Mouse (Mus musculus) intestine, embryonic 14.5 days (tissue): ENCODE results near the gene Mamstr. TPM values are rescaled to one million over a fixed set of nuclear protein-coding genes. Genes with fewer than 3 reads are reported as not detected.

ENCODE experiments used
- ATAC-seq: fragments of 200-750 bp; cut with Nextera tagmentation; replicated peaks from 2 replicates; pipeline ENCODE4 v1.8.0; 2017; ENCODE audit warnings: low read depth, moderate number of reproducible peaks, moderate TSS enrichment, moderate library complexity; ENCODE audit not compliant: low FRiP score, low TSS enrichment
- DNase-seq: peaks from one replicate; pipeline ENCODE4 v3.0.0-alpha.2; 2018; ENCODE audit warnings: low spot score
- H3K27ac ChIP-seq: fragments of 300-500 bp; sonication (generic); 2 replicates; pipeline ENCODE4 v1.5.1; 2014; ENCODE audit warnings: low read depth, mild to moderate bottlenecking, control low read depth
- H3K27me3 ChIP-seq: fragments of 300-500 bp; sonication (generic); replicated peaks from 2 replicates; pipeline ENCODE4 v1.6.1; 2014; ENCODE audit warnings: low read length, control low read depth; ENCODE audit not compliant: control insufficient read depth, insufficient read depth
- H3K36me3 ChIP-seq: fragments of 300-500 bp; sonication (generic); 2 replicates; pipeline ENCODE4 v1.6.1; 2014; ENCODE audit warnings: low read length, control low read depth; ENCODE audit not compliant: control insufficient read depth, insufficient read depth
- H3K4me1 ChIP-seq: fragments of 300-500 bp; sonication (generic); replicated peaks from 2 replicates; pipeline ENCODE4 v1.6.1; 2014; ENCODE audit warnings: low read length, control low read depth, mixed read lengths; ENCODE audit not compliant: control insufficient read depth, insufficient read depth
- H3K4me2 ChIP-seq: fragments of 300-500 bp; sonication (generic); 2 replicates; pipeline ENCODE4 v1.6.1; 2014; ENCODE audit warnings: low read length
- H3K4me3 ChIP-seq: fragments of 300-500 bp; sonication (generic); 2 replicates; pipeline ENCODE4 v1.5.1; 2014; ENCODE audit warnings: low read depth, low read length, control low read depth, mixed read lengths
- H3K9ac ChIP-seq: fragments of 300-500 bp; sonication (generic); 2 replicates; pipeline ENCODE4 v1.6.1; 2014; ENCODE audit warnings: mild to moderate bottlenecking, low read length
- H3K9me3 ChIP-seq: fragments of 300-500 bp; sonication (generic); 2 replicates; pipeline ENCODE4 v1.6.1; 2016; ENCODE audit warnings: low read length, control low read depth; ENCODE audit not compliant: control insufficient read depth
- WGBS: fragments of 180-500 bp; shearing (Covaris S2); extraction: QIAGEN DNeasy Blood & Tissue Kit; methylation state at CpG from one replicate; pipeline ENCODE4 v1.1.7; 2014; 5-methylcytosine and 5-hydroxymethylcytosine counted together
- polyA plus RNA-seq: library from polyadenylated mRNA; unstranded; fragments of >200 nt; fragmentation: Nextera tagmentation; extraction: Ambion mirVana; gene quantifications from 2 replicates; pipeline ENCODE4 v1.2.1, GENCODE M21; 2014

Gene Mamstr
- polyA plus RNA-seq, 1 experiment from 2014 or later = 6.8 TPM

DNA sequence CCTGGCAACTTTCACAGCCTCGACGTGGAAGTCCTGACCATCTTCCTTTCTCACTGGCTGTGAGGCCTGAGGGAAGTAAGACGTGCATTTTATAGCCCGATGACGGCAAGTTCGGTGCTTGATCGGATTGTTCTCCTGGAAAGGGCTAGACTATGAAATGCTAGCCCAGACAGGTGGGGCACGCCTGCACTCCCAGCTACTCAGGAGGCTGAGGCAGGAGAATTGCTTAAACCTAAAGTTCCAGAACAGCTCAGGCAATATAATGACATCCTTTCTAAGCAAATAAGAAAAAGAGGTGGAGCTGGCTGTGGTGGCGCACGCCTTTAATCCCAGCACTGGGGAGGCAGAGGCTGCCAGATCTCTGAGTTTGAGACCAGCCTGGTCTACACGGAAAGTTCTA is 16.3 kb upstream of the Mamstr start:
- no peak overlapping the region for H3K4me3 ChIP-seq
- no peak overlapping the region for H3K27ac ChIP-seq
- no peak for ATAC-seq
- 94% methylated on average over 11 of the region's 11 CpGs for WGBS
- no peaks in the 10 kb centered on the region for H3K4me1 ChIP-seq
- no peak overlapping the region for H3K4me2 ChIP-seq
- no peaks in the 10 kb centered on the region for H3K9me3 ChIP-seq
- peaks cover 12% of the 10 kb centered on the region; the same call in 1 of the 2 replicates for H3K27me3 ChIP-seq
- no peaks in the 10 kb centered on the region for H3K36me3 ChIP-seq
- no peak for DNase-seq
- no peak overlapping the region for H3K9ac ChIP-seq

GRCm38 (mm10) chr7:45624718-45625117 is 15.1 kb upstream of the Mamstr start:
- 0 out of 2 replicates have a peak, but pooled peaks cover 7% of the 10 kb centered on the region for H3K27me3 ChIP-seq
- no peak overlapping the region for H3K4me2 ChIP-seq
- H3K27ac ChIP-seq = no peak overlapping the region
- no peak for DNase-seq
- no peaks in the 10 kb centered on the region for H3K36me3 ChIP-seq
- 50% methylated on average over 3 of the region's 3 CpGs for WGBS
- no peaks in the 10 kb centered on the region for H3K9me3 ChIP-seq
- no peaks in the 10 kb centered on the region for H3K4me1 ChIP-seq
- H3K4me3 ChIP-seq = no peak overlapping the region
- ATAC-seq = no peak
- H3K9ac ChIP-seq = no peak overlapping the region

DNA sequence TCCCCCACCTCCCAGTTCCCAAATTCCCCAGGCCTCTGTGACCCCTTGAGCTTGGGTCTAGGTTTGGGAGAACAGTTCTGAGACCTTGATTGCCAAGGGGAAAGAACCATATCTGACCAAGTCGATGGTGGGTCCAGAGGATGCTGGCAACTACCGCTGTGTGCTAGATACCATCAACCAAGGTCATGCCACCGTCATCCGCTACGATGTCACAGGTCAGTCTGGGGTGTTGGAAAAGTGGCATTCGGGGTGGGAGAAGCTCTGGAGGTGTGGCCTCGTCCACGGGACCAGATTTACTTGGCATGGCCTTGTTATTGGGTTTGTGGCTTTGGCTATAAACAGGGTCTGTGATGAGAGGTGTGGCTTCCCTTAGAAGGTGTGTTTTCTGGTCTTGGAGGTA is 14.3 kb upstream of the Mamstr start:
- DNase-seq (no peak), ATAC-seq (no peak)
- Histone ChIP-seq H3K36me3 (no peaks in the 10 kb centered on the region), H3K9me3 (no peaks in the 10 kb centered on the region), H3K27me3 (0 out of 2 replicates have a peak, but pooled peaks cover 7% of the 10 kb centered on the region), H3K4me1 (no peaks in the 10 kb centered on the region), H3K27ac (no peak overlapping the region), H3K9ac (no peak overlapping the region), H3K4me2 (no peak overlapping the region), H3K4me3 (no peak overlapping the region)
- WGBS = 86% methylated on average over 8 of the region's 8 CpGs

- Histone ChIP-seq H3K27me3 (0 out of 2 replicates have a peak, but pooled peaks cover 5% of the 10 kb centered on the region), H3K9ac (no peak overlapping the region), H3K4me1 (no peaks in the 10 kb centered on the region), H3K4me2 (no peak overlapping the region), H3K9me3 (no peaks in the 10 kb centered on the region), H3K36me3 (no peaks in the 10 kb centered on the region), H3K4me3 (no peak overlapping the region), H3K27ac (no peak overlapping the region)
- 90% methylated on average over 7 of the region's 7 CpGs for WGBS
- no peak for DNase-seq
- no peak for ATAC-seq
Observed at GRCm38 (mm10) chr7:45626571-45627076, 13.2 kb upstream of the Mamstr start.

DNA sequence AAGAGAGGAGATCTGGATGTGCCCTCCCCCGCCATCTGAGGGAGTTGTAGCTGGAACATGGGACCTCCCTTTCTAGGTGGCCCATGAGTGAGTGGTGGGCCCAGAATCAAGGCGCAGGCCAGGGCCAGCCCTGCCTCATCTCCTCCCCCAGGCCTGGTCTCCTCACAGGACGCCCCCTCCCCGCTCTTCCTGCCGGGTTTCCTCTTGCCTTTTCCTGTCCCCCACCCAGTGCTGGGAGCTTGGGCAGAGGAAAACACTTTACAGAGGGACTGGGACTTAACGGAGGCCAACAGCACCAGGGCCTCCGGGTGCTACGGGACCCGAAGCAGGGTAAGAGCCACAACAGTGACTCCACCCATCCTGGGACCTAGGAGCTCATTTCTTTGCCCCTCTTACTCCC is 12.5 kb upstream of the Mamstr start, which contains the start of gene Rasip1:
Gene Rasip1, plus strand, starts transcription at position 228 of the 400 bp plus-strand sequence.
- DNase-seq (no peak), ATAC-seq (no peak)
- H3K9ac ChIP-seq = peak within 1 kb of the TSS; percentile 67
- H3K36me3 ChIP-seq = no peaks in the 10 kb centered on the region
- peak within 1 kb of the TSS; percentile 64; the same call in 1 of the 2 replicates for H3K27ac ChIP-seq
- 69% methylated on average over 9 of the region's 9 CpGs for WGBS
- peak within 1 kb of the TSS; percentile 51 for H3K4me3 ChIP-seq
- peak within 1 kb of the TSS; percentile 96 for H3K4me2 ChIP-seq
- H3K4me1 ChIP-seq = no peaks in the 10 kb centered on the region
- H3K27me3 ChIP-seq = 0 out of 2 replicates have a peak, but pooled peaks cover 5% of the 10 kb centered on the region
- no peaks in the 10 kb centered on the region for H3K9me3 ChIP-seq

DNA sequence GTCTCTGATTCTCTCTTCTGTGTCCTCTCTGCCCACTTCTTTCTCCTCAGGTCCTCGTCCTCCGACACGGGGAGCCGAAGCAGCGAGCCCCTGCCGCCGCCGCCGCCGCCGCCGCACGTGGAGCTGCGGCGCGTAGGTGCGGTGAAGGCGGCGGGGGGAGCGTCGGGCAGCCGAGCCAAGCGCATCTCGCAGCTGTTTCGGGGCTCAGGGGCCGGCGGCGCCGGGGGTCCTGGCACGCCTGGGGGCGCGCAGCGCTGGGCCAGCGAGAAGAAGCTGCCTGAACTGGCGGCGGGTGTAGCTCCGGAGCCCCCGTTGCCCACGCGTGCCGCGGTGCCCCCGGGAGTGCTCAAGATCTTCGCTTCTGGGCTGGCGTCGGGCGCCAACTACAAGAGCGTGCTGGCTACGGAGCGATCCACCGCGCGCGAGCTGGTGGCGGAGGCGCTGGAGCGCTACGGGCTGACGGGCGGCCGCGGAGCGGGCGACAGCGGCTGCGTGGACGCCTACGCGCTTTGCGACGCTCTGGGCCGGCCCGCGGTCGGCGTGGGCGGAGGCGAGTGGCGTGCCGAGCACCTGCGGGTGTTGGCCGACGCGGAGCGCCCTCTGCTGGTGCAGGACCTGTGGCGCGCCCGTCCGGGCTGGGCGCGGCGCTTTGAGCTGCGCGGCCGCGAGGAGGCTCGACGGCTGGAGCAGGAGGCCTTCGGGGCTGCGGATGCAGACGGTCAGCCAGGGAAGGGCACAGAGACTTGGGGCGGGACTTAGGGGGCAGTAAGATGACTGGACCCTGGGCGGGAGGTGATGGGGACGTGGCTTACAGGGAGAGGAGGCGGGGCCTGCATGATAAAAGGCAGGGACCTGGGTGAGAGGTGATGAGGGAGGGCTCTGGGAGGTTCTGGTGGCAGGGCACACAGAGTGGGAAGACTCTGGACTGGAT is 11.1 kb upstream of the Mamstr start:
- H3K4me2 ChIP-seq = peak overlapping the region; percentile 96
- no peaks in the 10 kb centered on the region for H3K36me3 ChIP-seq
- peak overlapping the region; percentile 51 for H3K4me3 ChIP-seq
- WGBS = 1% methylated on average over 98 of the region's 105 CpGs
- no peaks in the 10 kb centered on the region for H3K4me1 ChIP-seq
- H3K9ac ChIP-seq = peak overlapping the region; percentile 67
- no peaks in the 10 kb centered on the region for H3K9me3 ChIP-seq
- ATAC-seq (peak; percentile 71), DNase-seq (peak; percentile 91)
- peak overlapping the region; percentile 64; the same call in 1 of the 2 replicates for H3K27ac ChIP-seq
- H3K27me3 ChIP-seq = 0 out of 2 replicates have a peak, but pooled peaks cover 7% of the 10 kb centered on the region

GRCm38 (mm10) chr7:45630064-45630907 is 9.5 kb upstream of the Mamstr start:
- ATAC-seq = no peak
- Histone ChIP-seq H3K4me3 (no peak overlapping the region), H3K27ac (no peak overlapping the region), H3K9ac (no peak overlapping the region), H3K27me3 (0 out of 2 replicates have a peak, but pooled peaks cover 7% of the 10 kb centered on the region), H3K36me3 (no peaks in the 10 kb centered on the region), H3K4me2 (no peak overlapping the region), H3K4me1 (no peaks in the 10 kb centered on the region), H3K9me3 (no peaks in the 10 kb centered on the region)
- DNase-seq = no peak
- WGBS = 75% methylated on average over 23 of the region's 23 CpGs

DNA sequence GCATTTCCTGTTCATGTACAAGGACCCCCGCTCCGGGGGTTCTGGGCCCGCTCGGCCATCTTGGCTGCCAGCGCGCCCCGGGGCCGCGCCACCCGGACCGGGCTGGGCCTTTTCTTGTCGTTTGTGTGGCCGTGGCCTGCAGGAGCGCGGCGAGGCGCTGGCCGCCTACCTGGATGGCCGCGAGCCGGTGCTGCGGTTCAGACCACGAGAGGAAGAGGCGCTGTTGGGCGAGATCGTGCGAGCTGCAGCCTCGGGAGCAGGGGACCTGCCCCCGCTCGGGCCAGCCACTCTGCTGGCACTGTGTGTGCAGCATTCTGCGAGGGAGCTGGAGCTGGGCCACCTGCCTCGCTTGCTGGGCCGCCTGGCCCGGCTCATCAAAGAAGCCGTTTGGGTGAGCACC is 7.3 kb upstream of the Mamstr start:
- no peak for DNase-seq

More for the DNA sequence above, 7.3 kb upstream of the Mamstr start:
- peak overlapping the region; percentile 30; the same call in 1 of the 2 replicates for H3K9ac ChIP-seq
- no peak for ATAC-seq
- H3K27ac ChIP-seq = no peak overlapping the region
- 25% methylated on average over 35 of the region's 35 CpGs for WGBS
- H3K36me3 ChIP-seq = peaks cover 6% of the 10 kb centered on the region; the same call in 1 of the 2 replicates
- peak overlapping the region; percentile 3; the same call in 1 of the 2 replicates for H3K4me3 ChIP-seq
- peak overlapping the region; percentile 43 for H3K4me2 ChIP-seq
- H3K4me1 ChIP-seq = no peaks in the 10 kb centered on the region
- H3K27me3 ChIP-seq = 0 out of 2 replicates have a peak, but pooled peaks cover 7% of the 10 kb centered on the region
- H3K9me3 ChIP-seq = no peaks in the 10 kb centered on the region
